Mouse (Mus musculus): ENCODE measurements around the gene Ppp1r7.
"Not testable (repeated sequence)": the region's sequence is repeated elsewhere in the genome, so short reads cannot be mapped to it uniquely, and the experiment has no call there.

Gene Ppp1r7

GRCm38 (mm10) chr1:93342648-93343503, at the start of gene Ppp1r7, which contains the start of gene Pask:
Ppp1r7 (plus strand) TSS chr1:93342854.
Pask (minus strand) TSS chr1:93343482.
- DNase-seq (ENCODE audit: low spot score) = peak; percentile 95

GRCm38 (mm10) chr1:93294491-93294890, 48.2 kb upstream of the Ppp1r7 start:
- DNase-seq (ENCODE audit: low spot score) = not testable (repeated sequence)

GRCm38 (mm10) chr1:93299791-93300190, 42.9 kb upstream of the Ppp1r7 start:
- no peak for DNase-seq (ENCODE audit: low spot score)

- no peak for DNase-seq (ENCODE audit: low spot score)
These were observed 42.1 kb upstream of the Ppp1r7 start for GRCm38 (mm10) chr1:93300578-93300977.

- DNase-seq (ENCODE audit: low spot score) = peak; percentile 83
These were observed 36.9 kb upstream of the Ppp1r7 start, which contains the start of gene Mterf4 for GRCm38 (mm10) chr1:93305581-93306337. Mterf4 (minus strand) TSS chr1:93305915.

- DNase-seq (ENCODE audit: low spot score) = no peak
These were observed 18.7 kb upstream of the Ppp1r7 start for GRCm38 (mm10) chr1:93323973-93324372.

- DNase-seq (ENCODE audit: low spot score) = no peak
These were observed 16.2 kb upstream of the Ppp1r7 start for GRCm38 (mm10) chr1:93326446-93326845.

GRCm38 (mm10) chr1:93334621-93335020, 8.0 kb upstream of the Ppp1r7 start:
- DNase-seq (ENCODE audit: low spot score) = no peak

- peak; percentile 97 for DNase-seq (ENCODE audit: low spot score)
These were observed 922 bp downstream of the Ppp1r7 start for GRCm38 (mm10) chr1:93343504-93344047.

- DNase-seq (ENCODE audit: low spot score) = no peak
These were observed 4.5 kb downstream of the Ppp1r7 start for GRCm38 (mm10) chr1:93347176-93347575.

- no peak for DNase-seq (ENCODE audit: low spot score)
These were observed 7.0 kb downstream of the Ppp1r7 start for GRCm38 (mm10) chr1:93349701-93350100.

GRCm38 (mm10) chr1:93352724-93353123, 10.1 kb downstream of the Ppp1r7 start:
- no peak for DNase-seq (ENCODE audit: low spot score)

GRCm38 (mm10) chr1:93362661-93363060, 20.0 kb downstream of the Ppp1r7 start:
- DNase-seq (ENCODE audit: low spot score) = no peak

GRCm38 (mm10) chr1:93365641-93366040, 23.0 kb downstream of the Ppp1r7 start:
- DNase-seq (ENCODE audit: low spot score) = no peak

- DNase-seq (ENCODE audit: low spot score) = no peak
These were observed 31.0 kb downstream of the Ppp1r7 start, which contains the start of gene Ano7 for GRCm38 (mm10) chr1:93373665-93374064. Ano7 (plus strand) TSS chr1:93373930.

- DNase-seq (ENCODE audit: low spot score) = no peak
These were observed 34.7 kb downstream of the Ppp1r7 start for GRCm38 (mm10) chr1:93377307-93377706.

- no peak for DNase-seq (ENCODE audit: low spot score)
These were observed 36.5 kb downstream of the Ppp1r7 start for GRCm38 (mm10) chr1:93379117-93379516.

- no peak for DNase-seq (ENCODE audit: low spot score)
These were observed 44.5 kb downstream of the Ppp1r7 start for GRCm38 (mm10) chr1:93387198-93387597.

- no peak for DNase-seq (ENCODE audit: low spot score)
These were observed 46.3 kb downstream of the Ppp1r7 start for GRCm38 (mm10) chr1:93388906-93389305.

GRCm38 (mm10) chr1:93401191-93402052, 58.8 kb downstream of the Ppp1r7 start:
- DNase-seq (ENCODE audit: low spot score) = no peak

- no peak for DNase-seq (ENCODE audit: low spot score)
These were observed 60.7 kb downstream of the Ppp1r7 start for GRCm38 (mm10) chr1:93403403-93403802.

Measured in MN1 (cell line).